Mouse (Mus musculus): ENCODE measurements around the gene Gpx4. TPM values are rescaled to one million over a fixed set of nuclear protein-coding genes. Genes with fewer than 3 reads are reported as not detected.

Gene Gpx4
- polyA plus RNA-seq (2012; ENCODE audit: insufficient read depth, insufficient read length, missing spikeins) = 2,282 and 3,621 TPM in 2 replicates

DNA sequence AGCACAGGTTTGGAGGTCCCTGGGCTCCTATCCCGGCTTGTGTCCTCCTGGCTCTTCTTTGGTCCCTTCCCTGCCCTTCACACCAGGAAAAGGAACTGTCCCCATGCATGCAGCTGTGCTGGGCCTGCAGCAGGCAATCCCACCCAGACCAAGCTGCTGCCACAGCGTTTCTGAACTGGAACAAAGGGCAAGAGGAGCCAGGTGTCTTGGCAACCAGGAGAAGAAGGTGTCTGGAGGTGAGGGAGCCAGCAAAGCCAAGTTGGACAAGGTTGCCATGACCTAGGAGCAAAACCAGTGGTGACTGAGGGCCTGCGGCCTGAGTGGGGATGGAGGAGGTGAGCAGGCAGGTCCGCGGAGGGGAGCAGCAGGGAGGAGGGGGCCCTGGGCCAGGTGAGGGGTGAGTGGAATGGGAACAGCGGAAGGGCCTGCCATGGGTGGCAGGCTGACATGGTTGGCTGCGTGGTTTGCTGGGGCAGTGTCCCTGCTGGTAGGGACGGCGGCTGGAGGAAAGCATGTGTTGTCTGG lies at the start of gene Gpx4:
TSS of gene Gpx4 (plus strand) at position 126 of the 525 bp plus-strand sequence.
- Histone ChIP-seq H3K27ac (replicated peaks; ENCODE audit: low read depth, low read length) (no peak within 1 kb of the TSS), H3K4me1 (ENCODE audit: control insufficient read depth, insufficient read depth, insufficient read length, low read length) (peaks cover 22% of the 10 kb centered on the region), H3K4me3 (ENCODE audit: insufficient read depth, low read depth, low read length) (no peak within 1 kb of the TSS)

- Histone ChIP-seq H3K4me3 (ENCODE audit: insufficient read depth, low read depth, low read length) (peak overlapping the region; percentile 90; the same call in 1 of the 2 replicates), H3K27ac (replicated peaks; ENCODE audit: low read depth, low read length) (no peak overlapping the region), H3K4me1 (ENCODE audit: control insufficient read depth, insufficient read depth, insufficient read length, low read length) (peaks cover under 1% of the 10 kb centered on the region; the same call in 1 of the 2 replicates)
Measured at GRCm38 (mm10) chr10:79997819-79998218, 49.1 kb upstream of the Gpx4 start.

DNA sequence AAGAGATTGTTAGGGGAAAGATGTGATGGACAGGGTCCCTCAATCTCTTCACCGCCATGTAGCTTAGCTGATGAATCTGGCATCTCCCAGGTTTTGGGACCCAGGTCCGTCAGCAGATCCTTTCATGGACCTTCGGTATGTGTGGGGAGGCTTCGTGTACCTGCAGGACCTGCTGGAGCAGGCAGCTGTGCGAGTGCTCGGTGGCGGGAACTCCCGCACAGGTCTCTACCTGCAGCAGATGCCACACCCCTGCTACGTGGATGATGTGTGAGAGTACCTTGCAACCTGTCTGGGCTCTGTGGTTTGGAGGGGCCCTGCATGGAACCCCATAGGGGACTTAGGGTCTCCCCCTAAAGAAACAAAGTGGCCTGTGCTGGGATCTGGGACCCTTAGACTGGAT lies 45.0 kb upstream of the Gpx4 start:
- no peak overlapping the region for H3K4me3 ChIP-seq (ENCODE audit: insufficient read depth, low read depth, low read length)
- H3K27ac ChIP-seq (replicated peaks; ENCODE audit: low read depth, low read length) = no peak overlapping the region
- H3K4me1 ChIP-seq (ENCODE audit: control insufficient read depth, insufficient read depth, insufficient read length, low read length) = peaks cover 12% of the 10 kb centered on the region

GRCm38 (mm10) chr10:80002829-80003228 lies 44.1 kb upstream of the Gpx4 start:
- peaks cover 12% of the 10 kb centered on the region for H3K4me1 ChIP-seq (ENCODE audit: control insufficient read depth, insufficient read depth, insufficient read length, low read length)
- peak overlapping the region; percentile 55 for H3K27ac ChIP-seq (replicated peaks; ENCODE audit: low read depth, low read length)
- H3K4me3 ChIP-seq (ENCODE audit: insufficient read depth, low read depth, low read length) = no peak overlapping the region

DNA sequence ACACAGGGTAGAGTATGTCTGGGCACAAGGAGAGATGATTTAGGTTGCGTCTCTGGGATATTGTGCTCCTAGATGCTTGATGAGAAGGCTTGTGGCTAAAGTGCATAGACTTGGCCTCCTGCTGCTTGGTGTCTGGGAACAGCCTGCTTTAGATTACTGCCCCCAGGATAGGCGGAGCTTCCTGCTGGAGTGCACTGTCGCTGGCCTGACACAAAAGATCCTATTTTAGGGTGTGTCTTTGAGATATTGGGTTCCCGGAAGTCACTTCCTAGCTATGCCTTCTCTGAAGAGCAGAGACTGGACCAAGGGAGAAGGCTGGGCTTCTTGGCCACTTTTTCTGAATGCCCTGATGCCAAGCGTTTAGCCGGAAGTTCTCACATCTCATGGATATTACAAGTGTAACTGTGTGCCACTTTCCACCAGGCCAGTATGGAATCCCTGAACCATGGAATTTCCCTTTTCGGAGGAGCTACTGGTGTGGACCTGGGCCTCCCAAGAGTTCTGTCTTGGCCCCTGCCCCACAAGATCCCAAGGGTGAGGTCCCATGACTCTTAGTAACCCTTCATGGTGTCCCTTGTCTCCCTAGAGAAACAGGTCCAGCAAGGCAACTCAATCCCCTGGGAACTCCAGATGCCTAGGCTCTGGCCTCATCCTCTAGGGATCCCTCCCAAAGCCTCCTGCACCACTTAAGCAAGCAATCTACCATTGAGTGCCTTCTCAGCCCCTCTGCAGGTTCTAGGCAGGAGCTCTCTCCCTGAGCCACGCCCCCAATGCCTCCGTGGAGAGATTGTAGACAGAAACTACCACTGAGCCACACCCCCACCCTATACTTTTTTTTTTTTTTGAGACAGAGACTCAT lies 43.4 kb upstream of the Gpx4 start:
- Histone ChIP-seq H3K4me1 (ENCODE audit: control insufficient read depth, insufficient read depth, insufficient read length, low read length) (peaks cover 12% of the 10 kb centered on the region), H3K4me3 (ENCODE audit: insufficient read depth, low read depth, low read length) (no peak overlapping the region), H3K27ac (replicated peaks; ENCODE audit: low read depth, low read length) (peak overlapping the region; percentile 63)

DNA sequence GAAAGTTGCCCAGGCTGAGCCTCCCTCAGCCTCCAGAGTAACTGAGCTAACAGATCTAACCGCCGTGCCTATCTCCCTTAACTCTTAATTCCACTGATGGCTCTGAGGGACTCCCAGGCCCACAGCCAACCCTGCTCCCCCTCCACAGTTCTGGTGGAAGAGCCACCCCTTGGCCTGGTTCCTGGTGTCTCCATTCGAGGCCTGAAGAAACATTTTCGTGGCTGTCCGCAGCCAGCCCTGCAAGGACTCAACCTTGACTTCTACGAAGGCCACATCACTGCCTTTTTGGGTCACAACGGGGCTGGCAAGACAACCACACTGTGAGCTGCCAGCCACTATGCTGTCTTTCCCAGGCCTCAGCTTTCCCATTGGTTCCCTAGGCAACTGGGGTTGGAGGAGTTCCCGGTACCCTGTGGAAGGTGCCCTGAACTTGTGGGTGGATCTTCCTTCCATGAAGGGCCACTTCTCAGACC lies 42.7 kb upstream of the Gpx4 start:
- H3K4me1 ChIP-seq (ENCODE audit: control insufficient read depth, insufficient read depth, insufficient read length, low read length) = peaks cover 12% of the 10 kb centered on the region
- H3K4me3 ChIP-seq (ENCODE audit: insufficient read depth, low read depth, low read length) = no peak overlapping the region
- no peak overlapping the region for H3K27ac ChIP-seq (replicated peaks; ENCODE audit: low read depth, low read length)

GRCm38 (mm10) chr10:80011740-80012139 lies 35.2 kb upstream of the Gpx4 start:
- Histone ChIP-seq H3K4me3 (ENCODE audit: insufficient read depth, low read depth, low read length) (no peak overlapping the region), H3K27ac (replicated peaks; ENCODE audit: low read depth, low read length) (no peak overlapping the region), H3K4me1 (ENCODE audit: control insufficient read depth, insufficient read depth, insufficient read length, low read length) (no peaks in the 10 kb centered on the region)

DNA sequence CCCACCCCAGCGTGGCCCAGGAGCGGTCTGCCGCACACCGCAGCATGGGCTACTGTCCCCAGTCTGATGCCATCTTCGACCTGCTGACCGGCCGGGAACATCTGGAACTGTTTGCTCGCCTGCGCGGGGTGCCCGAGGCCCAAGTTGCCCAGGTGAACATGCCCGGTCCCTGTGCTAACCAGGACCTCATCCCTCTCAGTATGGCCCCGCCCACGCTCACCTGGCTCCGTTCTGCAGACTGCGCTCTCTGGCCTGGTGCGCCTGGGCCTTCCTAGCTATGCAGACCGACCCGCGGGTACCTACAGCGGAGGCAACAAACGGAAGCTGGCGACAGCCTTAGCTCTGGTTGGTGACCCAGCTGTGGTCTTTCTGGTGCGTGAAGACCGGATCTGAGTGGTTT lies 33.4 kb upstream of the Gpx4 start:
- no peaks in the 10 kb centered on the region for H3K4me1 ChIP-seq (ENCODE audit: control insufficient read depth, insufficient read depth, insufficient read length, low read length)
- H3K27ac ChIP-seq (replicated peaks; ENCODE audit: low read depth, low read length) = no peak overlapping the region
- no peak overlapping the region for H3K4me3 ChIP-seq (ENCODE audit: insufficient read depth, low read depth, low read length)

DNA sequence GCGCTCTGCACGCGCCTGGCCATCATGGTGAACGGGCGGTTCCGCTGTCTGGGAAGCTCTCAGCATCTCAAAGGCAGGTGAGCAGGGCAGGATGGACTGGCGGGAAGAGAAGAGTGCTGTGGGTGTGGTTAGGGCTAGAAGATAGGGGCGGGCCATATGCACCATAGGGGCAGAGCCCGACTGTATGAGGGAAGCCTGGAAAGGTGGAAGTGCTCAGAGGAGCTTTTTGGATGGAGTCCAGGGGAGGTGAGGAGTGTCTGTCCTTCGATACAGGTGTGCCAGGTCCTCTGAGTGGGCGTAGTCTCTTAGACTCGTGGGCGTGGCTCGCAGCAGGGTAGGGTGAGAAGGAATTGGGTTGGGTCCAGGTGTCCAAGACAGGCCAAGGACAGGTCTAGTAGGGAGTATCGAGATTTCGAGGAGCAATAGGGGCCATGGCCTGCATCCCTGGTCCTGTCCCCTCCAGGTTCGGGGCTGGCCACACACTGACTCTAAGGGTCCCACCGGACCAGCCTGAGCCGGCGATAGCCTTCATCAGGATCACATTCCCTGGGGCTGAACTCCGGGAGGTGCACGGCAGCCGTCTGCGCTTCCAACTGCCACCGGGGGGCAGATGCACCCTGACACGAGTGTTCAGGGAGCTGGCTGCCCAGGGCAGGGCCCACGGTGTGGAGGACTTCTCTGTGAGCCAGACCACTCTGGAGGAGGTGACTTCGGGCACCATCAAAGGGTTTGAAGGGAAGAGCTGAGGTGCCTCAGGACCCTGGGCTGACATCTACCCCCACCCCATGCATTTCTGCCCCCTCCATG lies 32.3 kb upstream of the Gpx4 start:
- Histone ChIP-seq H3K4me1 (ENCODE audit: control insufficient read depth, insufficient read depth, insufficient read length, low read length) (no peaks in the 10 kb centered on the region), H3K27ac (replicated peaks; ENCODE audit: low read depth, low read length) (no peak overlapping the region), H3K4me3 (ENCODE audit: insufficient read depth, low read depth, low read length) (no peak overlapping the region)

- H3K4me1 ChIP-seq (ENCODE audit: control insufficient read depth, insufficient read depth, insufficient read length, low read length) = no peaks in the 10 kb centered on the region
- H3K4me3 ChIP-seq (ENCODE audit: insufficient read depth, low read depth, low read length) = no peak overlapping the region
- H3K27ac ChIP-seq (replicated peaks; ENCODE audit: low read depth, low read length) = no peak overlapping the region
Measured at GRCm38 (mm10) chr10:80015583-80015982, 31.4 kb upstream of the Gpx4 start.

DNA sequence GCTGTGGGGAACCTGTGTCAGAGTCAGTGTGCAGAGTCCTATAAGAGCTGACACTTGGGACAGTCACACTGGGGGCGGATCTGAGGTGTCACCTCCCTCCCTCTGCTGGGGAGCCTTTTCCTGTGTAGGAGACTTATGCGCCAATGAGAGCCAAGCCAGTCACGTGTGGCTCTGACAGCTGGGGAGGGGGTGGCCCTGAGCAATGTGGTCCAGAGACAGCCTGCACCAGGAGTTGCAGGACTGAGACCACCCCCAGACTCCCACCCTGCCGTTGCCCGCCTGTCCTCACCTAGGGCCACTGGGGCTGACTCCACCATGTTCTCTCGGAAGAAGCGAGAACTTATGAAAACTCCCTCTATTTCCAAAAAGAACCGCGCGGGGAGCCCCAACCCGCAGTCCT lies 30.5 kb upstream of the Gpx4 start, which contains the start of gene Arhgap45:
TSS of gene Arhgap45 (plus strand) at position 143 of the 400 bp plus-strand sequence.
- H3K4me1 ChIP-seq (ENCODE audit: control insufficient read depth, insufficient read depth, insufficient read length, low read length) = no peaks in the 10 kb centered on the region
- peak within 1 kb of the TSS; percentile 51 for H3K4me3 ChIP-seq (ENCODE audit: insufficient read depth, low read depth, low read length)
- H3K27ac ChIP-seq (replicated peaks; ENCODE audit: low read depth, low read length) = peak within 1 kb of the TSS; percentile 53

DNA sequence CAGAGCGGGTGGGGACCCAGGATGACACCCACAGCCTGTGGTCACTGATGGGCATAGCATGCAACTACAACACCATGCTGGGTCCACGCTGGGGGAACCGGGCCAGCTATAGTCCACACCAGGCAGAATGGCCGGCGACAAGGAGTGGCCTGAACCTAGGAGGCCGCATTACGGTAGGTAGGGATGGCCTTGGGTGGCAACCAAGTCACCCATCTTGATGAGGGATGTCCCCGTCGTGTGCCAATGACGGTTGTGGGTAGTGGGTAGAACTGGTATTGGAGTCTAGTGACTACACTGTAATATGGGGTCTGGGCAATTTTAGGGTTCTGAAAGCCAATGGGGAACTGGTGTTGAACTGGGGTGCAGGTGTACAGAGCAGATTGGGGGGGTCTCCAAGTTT lies 30.0 kb upstream of the Gpx4 start:
- no peaks in the 10 kb centered on the region for H3K4me1 ChIP-seq (ENCODE audit: control insufficient read depth, insufficient read depth, insufficient read length, low read length)
- H3K4me3 ChIP-seq (ENCODE audit: insufficient read depth, low read depth, low read length) = peak overlapping the region; percentile 51
- H3K27ac ChIP-seq (replicated peaks; ENCODE audit: low read depth, low read length) = peak overlapping the region; percentile 53

- Histone ChIP-seq H3K27ac (replicated peaks; ENCODE audit: low read depth, low read length) (peak overlapping the region; percentile 71), H3K4me1 (ENCODE audit: control insufficient read depth, insufficient read depth, insufficient read length, low read length) (no peaks in the 10 kb centered on the region), H3K4me3 (ENCODE audit: insufficient read depth, low read depth, low read length) (peak overlapping the region; percentile 51)
Measured at GRCm38 (mm10) chr10:80017361-80017760, 29.6 kb upstream of the Gpx4 start.

GRCm38 (mm10) chr10:80017771-80018170 lies 29.2 kb upstream of the Gpx4 start:
- Histone ChIP-seq H3K27ac (replicated peaks; ENCODE audit: low read depth, low read length) (peak overlapping the region; percentile 71), H3K4me1 (ENCODE audit: control insufficient read depth, insufficient read depth, insufficient read length, low read length) (no peaks in the 10 kb centered on the region), H3K4me3 (ENCODE audit: insufficient read depth, low read depth, low read length) (peak overlapping the region; percentile 49)

- Histone ChIP-seq H3K4me3 (ENCODE audit: insufficient read depth, low read depth, low read length) (peak overlapping the region; percentile 27), H3K4me1 (ENCODE audit: control insufficient read depth, insufficient read depth, insufficient read length, low read length) (no peaks in the 10 kb centered on the region), H3K27ac (replicated peaks; ENCODE audit: low read depth, low read length) (0 out of 2 replicates have a peak overlapping the region, but pooled peaks have one; percentile 18)
Measured at GRCm38 (mm10) chr10:80018739-80019297, 28.1 kb upstream of the Gpx4 start.
